Comparison of ENCODE assay signal across 13 mouse cellular contexts in genomic region chr5:23140183-23140921, GRCm38 (mm10).
DNase-seq lines count a peak whose midpoint lies in the region; ATAC-seq and TF ChIP-seq lines count a peak whose summit lies in the region.
"Had no signal": no experiment of that assay in that cellular context is flagged by ENCODE, and none has a peak within 500 bp of the region (broad histone marks: within the 10 kb centered on the region; RNA-seq: fewer than 3 reads in every experiment).

No protein-coding gene starts in this region.

- TF ChIP-seq POLR2A in brain, embryonic 14.5 days (IDR thresholded peaks at IDR 0.05; ENCODE audit: borderline replicate concordance, extremely low read depth, insufficient read depth, insufficient read length, poor library complexity, severe bottlenecking), result no peak

- no peaks in the 10 kb centered on the region for H3K4me1 ChIP-seq in kidney, embryonic 15.5 days
- peaks cover 20% of the 10 kb centered on the region for H3K4me1 ChIP-seq in limb, embryonic 12.5 days (replicated peaks)
- H3K4me1 ChIP-seq in intestine, embryonic 15.5 days (replicated peaks), result no peaks in the 10 kb centered on the region
- H3K4me1 ChIP-seq: megakaryocyte, embryonic 14.5 days had no signal

- no peak overlapping the region for H3K27ac ChIP-seq in kidney, embryonic 15.5 days
- H3K27ac ChIP-seq in limb, embryonic 12.5 days, result no peak overlapping the region
- H3K27ac ChIP-seq in intestine, embryonic 15.5 days, result no peak overlapping the region

- H3K4me2 ChIP-seq in kidney, embryonic 15.5 days, result no peak overlapping the region
- H3K4me2 ChIP-seq in limb, embryonic 12.5 days, result no peak overlapping the region
- H3K4me2 ChIP-seq in intestine, embryonic 15.5 days (replicated peaks), result no peak overlapping the region

- H3K27me3 ChIP-seq in kidney, embryonic 15.5 days, result no peaks in the 10 kb centered on the region
- H3K27me3 ChIP-seq in limb, embryonic 12.5 days, result no peaks in the 10 kb centered on the region
- no peaks in the 10 kb centered on the region for H3K27me3 ChIP-seq in intestine, embryonic 15.5 days (replicated peaks)
- H3K27me3 ChIP-seq: megakaryocyte, embryonic 14.5 days had no signal

- no peak overlapping the region for H3K9ac ChIP-seq in kidney, embryonic 15.5 days
- H3K9ac ChIP-seq in limb, embryonic 12.5 days (replicated peaks), result no peak overlapping the region
- no peak overlapping the region for H3K9ac ChIP-seq in intestine, embryonic 15.5 days

- H3K9me3 ChIP-seq in kidney, embryonic 15.5 days (replicated peaks), result no peaks in the 10 kb centered on the region
- H3K9me3 ChIP-seq in limb, embryonic 12.5 days, result peaks cover 11% of the 10 kb centered on the region; the same call in 1 of the 2 replicates
- no peaks in the 10 kb centered on the region for H3K9me3 ChIP-seq in intestine, embryonic 15.5 days

- no peak for TF ChIP-seq CTCF in brain, embryonic 14.5 days (IDR thresholded peaks at IDR 0.05; ENCODE audit: borderline replicate concordance, extremely low read depth, insufficient read depth, insufficient read length)

- no peak for ATAC-seq in kidney, embryonic 15.5 days (replicated peaks; ENCODE audit: low FRiP score)
- ATAC-seq in limb, embryonic 12.5 days (ENCODE audit: insufficient number of reproducible peaks, insufficient read depth, low FRiP score, low TSS enrichment, low read depth), result 0 out of 2 replicates have a peak, but pooled peaks have one; percentile 15
- no peak for ATAC-seq in intestine, embryonic 15.5 days
- ATAC-seq: intestine, embryonic 16.5 days had no signal

- H3K4me3 ChIP-seq in kidney, embryonic 15.5 days (replicated peaks), result no peak overlapping the region
- H3K4me3 ChIP-seq in limb, embryonic 12.5 days (replicated peaks), result no peak overlapping the region
- H3K4me3 ChIP-seq in intestine, embryonic 15.5 days (replicated peaks), result no peak overlapping the region
- H3K4me3 ChIP-seq: megakaryocyte, embryonic 14.5 days had no signal

- no peaks in the 10 kb centered on the region for H3K36me3 ChIP-seq in kidney, embryonic 15.5 days
- H3K36me3 ChIP-seq in limb, embryonic 12.5 days, result no peaks in the 10 kb centered on the region
- H3K36me3 ChIP-seq in intestine, embryonic 15.5 days, result no peaks in the 10 kb centered on the region

- DNase-seq in kidney, adult 9 months, result peak; percentile 4
- peak; percentile 69 for DNase-seq in brain, embryonic 14.5 days (ENCODE audit: low read depth)
- peak; percentile 56 for DNase-seq in retina, embryonic 14.5 days (ENCODE audit: low spot score)
- DNase-seq in kidney, adult 8-10 months, result no peak
- DNase-seq: cerebellum, postnatal 25 days; gastrocnemius, postnatal 14 days; lung, adult 18-20 months; right cerebral cortex, postnatal 4 days had no signal

- 42% methylated on average over 9 of the region's 9 CpGs for WGBS in kidney, embryonic 15.5 days
- 37% methylated on average over 9 of the region's 9 CpGs for WGBS in limb, embryonic 12.5 days
- WGBS in intestine, embryonic 15.5 days, result 76% methylated on average over 9 of the region's 9 CpGs

Comparison
In these comparisons a context has a peak if more than half of its experiments do, and no peak if none do; other contexts are left out.
1. DNase-seq: peak in kidney, adult 9 months (single experiment), brain, embryonic 14.5 days (single experiment) and retina, embryonic 14.5 days (single experiment); none in kidney, adult 8-10 months (0 of 2).